Mouse (Mus musculus) layer of hippocampus, postnatal 25 days (tissue): ENCODE measurements around the gene Pdilt. TPM values are rescaled to one million over a fixed set of nuclear protein-coding genes. Genes with fewer than 3 reads are reported as not detected.
"Not testable (repeated sequence)": the region's sequence is repeated elsewhere in the genome, so short reads cannot be mapped to it uniquely, and the experiment has no call there.

ENCODE experiments used
- DNase-seq, 2 experiments: peaks; one replicate each; pipeline ENCODE4 v3.0.0; 2022; ENCODE audit warnings: mixed read lengths in 2 of 2, low spot score in 1 of 2; ENCODE audit errors: extremely low spot score in 1 of 2
- total RNA-seq, 2 experiments: library from RNA; stranded (reverse); gene quantifications; 2 replicates each; pipeline ENCODE4 v1.2.3; 2021

The Pdilt gene
- not detected for total RNA-seq

- DNase-seq, result no peak
These were observed at the start of gene Pdilt for GRCm38 (mm10) chr7:119523389-119523788. Gene Pdilt (minus strand): TSS chr7:119523489.

DNA sequence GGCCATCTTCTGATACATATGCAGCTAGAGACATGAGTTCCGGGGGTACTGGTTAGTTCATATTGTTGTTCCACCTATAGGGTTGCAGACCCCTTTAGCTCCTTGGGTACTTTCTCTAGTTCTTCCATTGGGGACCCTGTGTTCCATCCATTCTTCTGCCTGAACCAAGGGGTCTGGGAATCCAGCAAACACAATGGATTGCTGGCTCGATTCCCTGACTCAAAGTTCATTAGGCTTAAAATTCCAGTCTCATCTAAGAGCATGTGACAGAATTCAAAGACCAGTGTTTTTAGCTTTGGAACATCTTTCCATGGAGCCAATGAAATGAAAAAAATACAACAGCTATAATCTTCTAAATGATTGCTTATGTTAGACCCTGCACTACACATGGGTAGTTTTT is 39.2 kb upstream of the Pdilt start:
- DNase-seq, result not testable (repeated sequence)

DNA sequence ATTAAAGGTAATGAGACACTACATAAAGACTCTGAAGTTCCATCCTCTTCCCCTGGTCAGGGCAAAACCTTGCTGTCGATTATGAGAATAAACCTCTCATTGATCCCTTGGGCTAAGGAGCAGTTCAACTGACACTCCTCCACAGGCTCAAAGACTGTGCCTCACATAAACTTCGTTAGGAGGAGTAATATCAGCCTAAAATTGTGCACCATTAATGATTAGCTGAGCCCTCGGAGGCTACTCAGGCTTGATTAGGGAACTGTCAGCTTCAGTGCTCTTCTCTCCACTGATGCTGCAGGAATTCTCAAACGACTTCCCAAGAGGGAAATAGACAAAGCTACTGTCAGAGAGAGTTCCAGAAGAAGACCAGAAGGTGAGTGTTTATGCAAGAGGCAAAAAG is 38.2 kb upstream of the Pdilt start:
- no peak for DNase-seq

GRCm38 (mm10) chr7:119560452-119560835 is 37.2 kb upstream of the Pdilt start:
- no peak for DNase-seq

DNA sequence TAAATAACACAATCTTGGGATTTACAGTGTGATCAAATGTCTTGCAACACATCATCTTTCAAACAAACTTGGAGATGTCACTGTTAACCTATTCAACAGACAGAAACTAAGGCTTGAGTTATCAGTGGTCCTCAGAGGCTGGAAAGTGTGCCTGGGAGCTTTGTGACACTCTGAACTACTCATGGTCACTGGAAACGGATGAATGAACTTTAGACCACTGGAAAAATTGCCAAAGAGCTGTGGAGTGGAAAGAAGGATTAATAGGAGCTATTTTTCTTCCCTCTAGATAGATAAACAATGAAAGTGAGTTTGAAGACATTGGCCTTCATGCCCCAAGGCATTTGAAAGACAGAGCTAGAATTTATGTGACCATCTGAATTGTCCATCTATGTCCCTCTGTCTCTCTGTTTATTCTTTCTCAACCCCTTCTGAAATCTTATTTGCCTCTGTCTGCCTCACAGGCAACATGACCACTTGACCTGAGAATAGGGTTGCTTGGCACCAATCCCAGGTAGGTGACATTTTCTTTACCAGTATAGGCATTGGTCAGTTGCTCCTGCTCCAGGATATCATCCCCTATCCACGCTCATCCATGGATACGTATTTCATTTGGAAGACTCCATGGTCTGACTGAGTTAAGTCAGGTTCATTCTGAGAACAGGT is 36.6 kb upstream of the Pdilt start:
- no peak for DNase-seq

DNA sequence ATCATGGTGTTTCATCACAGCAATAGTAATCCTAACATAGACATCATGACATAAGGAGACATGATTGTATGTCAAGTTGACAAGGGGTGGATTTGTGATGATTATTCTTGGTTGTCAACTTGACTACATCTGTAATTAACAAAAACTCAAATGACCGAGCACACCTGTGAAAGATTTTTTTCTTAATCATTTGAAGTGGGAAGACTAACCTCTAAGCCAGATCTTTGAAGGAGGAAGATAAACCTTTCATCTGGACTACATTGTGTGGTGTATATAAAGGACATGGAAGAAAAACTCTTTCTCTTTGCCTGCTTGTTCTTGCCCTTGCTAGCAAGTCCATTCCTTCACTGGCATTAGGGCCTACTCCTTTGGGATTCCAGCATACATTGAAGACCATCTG is 30.8 kb upstream of the Pdilt start, which contains the start of gene Acsm2:
Acsm2 (plus strand) TSS at position 301 of the 400 bp plus-strand sequence.
- no peak for DNase-seq

GRCm38 (mm10) chr7:119550471-119551222 is 27.4 kb upstream of the Pdilt start:
- DNase-seq, result no peak

- no peak for DNase-seq
These were observed 22.3 kb upstream of the Pdilt start for GRCm38 (mm10) chr7:119545572-119545971.

- DNase-seq, result no peak
These were observed 19.2 kb upstream of the Pdilt start for GRCm38 (mm10) chr7:119542445-119542844.

- DNase-seq, result no peak
These were observed 11.1 kb upstream of the Pdilt start for GRCm38 (mm10) chr7:119534389-119534788.

DNA sequence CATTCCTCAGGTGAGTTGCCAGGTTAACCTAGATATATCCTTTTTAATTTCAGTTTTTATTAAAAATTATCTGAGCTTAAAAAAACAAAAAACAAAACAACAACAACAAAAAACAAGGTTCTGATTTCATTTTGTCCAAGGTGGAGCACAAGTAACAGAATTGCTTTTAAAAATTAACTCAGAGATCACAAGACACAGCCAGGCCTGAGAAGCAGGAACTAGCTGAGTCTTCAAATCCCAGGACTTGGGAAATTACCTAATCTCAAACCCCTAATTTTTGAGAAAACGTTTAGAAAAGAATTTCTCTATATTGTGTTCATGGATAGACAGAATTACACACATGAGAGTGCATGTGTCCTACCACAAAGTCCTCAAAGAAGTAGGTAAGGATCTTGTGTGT is 9.6 kb upstream of the Pdilt start:
- no peak for DNase-seq

DNA sequence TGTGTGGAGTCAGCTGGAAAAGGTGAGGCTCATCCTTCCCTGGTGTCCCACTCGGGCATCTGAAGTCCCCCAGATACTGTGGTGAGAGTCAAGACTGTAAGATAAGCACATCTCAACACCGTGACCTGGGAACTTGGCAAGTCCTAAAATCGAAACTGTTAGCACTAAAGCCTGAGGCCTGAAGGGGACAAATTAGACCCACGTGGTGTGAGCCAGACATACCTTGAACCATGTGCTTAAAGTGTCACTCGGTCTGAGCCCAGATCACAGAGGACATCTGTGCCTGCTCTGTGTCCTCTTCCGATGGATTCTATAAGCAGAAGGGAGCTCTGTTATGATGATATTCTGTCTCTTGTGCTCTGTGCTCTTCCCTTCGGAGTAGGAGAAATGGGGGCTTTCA is 5.3 kb upstream of the Pdilt start:
- no peak for DNase-seq

DNA sequence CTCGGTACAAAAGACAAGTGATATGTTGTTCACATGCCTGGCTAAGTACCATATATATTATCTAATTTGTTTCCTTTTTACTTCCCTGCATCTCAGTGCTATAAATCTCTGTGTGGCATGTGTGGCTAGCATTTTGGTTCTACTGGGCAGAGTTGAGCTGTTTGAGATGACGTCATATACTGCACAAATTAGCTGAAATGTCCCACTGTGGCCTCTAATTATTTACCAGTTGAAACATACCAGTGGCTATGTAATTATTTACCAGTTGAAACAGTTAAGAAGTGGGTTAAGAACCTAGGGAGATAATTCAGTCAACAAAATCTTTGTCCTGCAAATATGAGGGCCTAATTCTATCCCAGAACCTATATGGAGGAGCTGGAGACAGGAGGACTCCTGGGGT is 4.3 kb upstream of the Pdilt start:
- DNase-seq, result no peak

GRCm38 (mm10) chr7:119527135-119527534 is 3.8 kb upstream of the Pdilt start:
- no peak for DNase-seq

GRCm38 (mm10) chr7:119526486-119526885 is 3.2 kb upstream of the Pdilt start:
- no peak for DNase-seq

GRCm38 (mm10) chr7:119525881-119526281 is 2.6 kb upstream of the Pdilt start:
- peak in 1 of 2 experiments; percentile 8 for DNase-seq

DNA sequence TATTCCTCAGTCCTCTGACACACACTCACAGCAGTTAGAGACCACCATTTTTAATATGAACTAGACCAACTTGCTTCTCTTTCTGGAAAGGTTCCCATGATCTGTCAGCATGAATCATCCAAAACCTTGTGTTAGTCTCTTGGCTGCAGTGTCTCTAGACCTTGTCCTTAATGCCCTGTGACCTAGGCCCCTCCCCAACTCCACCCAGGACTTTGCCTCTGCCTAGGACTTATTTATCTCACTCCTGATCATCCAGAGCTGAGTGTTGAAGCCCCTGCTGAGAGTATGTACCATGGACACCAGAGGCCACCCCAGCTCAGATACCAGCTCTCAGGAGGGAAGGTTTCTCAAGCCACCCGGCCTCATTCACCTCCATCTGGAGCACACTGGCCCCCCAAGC is 904 bp downstream of the Pdilt start:
- DNase-seq, result no peak

DNA sequence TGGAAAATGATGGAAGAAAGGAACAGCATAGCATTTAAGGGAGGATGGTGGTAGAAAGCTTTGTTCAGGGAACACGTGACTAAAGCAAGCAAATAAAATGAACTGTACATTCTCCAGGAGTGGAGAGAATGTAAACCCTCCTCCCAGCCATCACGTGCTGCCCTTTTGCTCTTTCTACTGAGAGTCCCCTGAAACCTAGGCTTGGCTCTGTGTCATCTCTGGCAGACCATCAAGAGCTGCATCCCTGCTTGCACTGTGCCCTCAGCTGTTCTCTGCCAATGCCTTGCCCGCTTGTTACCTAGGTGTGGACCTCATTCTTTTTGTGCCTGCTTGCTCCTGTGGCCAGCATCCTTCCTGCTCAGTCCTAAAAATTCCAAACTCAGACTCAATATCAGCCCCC is 1.5 kb downstream of the Pdilt start:
- no peak for DNase-seq

DNA sequence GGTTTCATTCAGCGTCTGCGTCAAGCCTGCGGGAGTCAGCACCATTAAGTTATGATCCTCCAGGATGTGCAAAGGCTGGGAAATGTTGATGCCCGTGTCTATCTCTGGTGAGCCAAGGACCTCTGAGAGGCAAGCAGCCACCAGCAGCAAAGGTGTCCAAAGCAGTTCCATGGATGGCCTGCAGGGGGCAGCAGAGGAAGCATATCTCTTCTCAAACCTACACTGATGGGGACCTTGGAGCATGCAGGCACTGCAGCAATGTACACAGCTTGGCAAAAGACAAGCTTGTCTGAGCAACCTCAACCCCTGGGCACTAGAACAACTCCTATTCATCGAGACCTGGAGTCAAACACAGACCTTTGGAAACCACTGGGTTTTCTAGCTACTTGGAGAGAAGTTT is 3.6 kb downstream of the Pdilt start:
- DNase-seq, result peak; percentile 79 to 92

DNA sequence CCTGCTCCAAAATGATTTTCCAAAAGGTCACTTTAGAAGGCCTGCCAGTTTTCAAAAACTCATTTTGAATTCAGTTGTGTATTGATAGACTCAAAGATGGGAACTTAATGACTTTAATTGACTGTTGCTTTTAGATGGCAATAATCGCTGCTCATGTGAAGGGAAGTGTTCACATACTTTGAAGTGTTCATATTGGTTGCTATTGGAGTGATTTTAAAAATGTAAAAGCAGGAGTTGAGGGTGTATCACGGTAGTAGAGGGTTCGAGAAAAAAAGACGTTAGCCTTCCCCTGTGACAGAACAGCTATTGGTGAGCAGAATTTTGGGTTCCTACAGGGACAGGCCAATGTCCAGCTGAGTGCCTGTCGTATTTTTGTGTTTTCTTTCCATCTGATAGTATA is 4.1 kb downstream of the Pdilt start, which contains the start of gene Acsm5:
Acsm5 (plus strand) TSS at position 301 of the 400 bp plus-strand sequence.
- DNase-seq, result no peak

DNA sequence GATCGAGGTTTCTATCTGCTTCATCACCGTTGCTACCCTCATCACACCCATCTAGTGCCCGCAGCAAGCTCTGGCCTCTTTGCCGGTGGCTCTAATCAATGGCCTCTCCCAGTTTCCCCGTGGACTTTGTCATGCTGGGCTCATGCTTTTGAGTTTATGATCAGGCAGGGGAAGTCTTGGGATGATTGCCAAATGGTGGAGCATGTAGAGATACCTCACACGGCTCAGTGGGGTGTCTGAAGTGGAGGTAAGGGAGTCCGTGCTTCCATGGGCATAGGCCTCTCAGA is 7.1 kb downstream of the Pdilt start:
- DNase-seq, result no peak
